Mouse (Mus musculus) cerebellum, adult 2 months (tissue): Measurements from ENCODE around the gene Lrmda.

Experiments
- CTCF ChIP-seq: fragments of 200-500 bp; IDR thresholded peaks from 2 replicates; pipeline ENCODE4 v1.5.1; 2011; ENCODE audit warnings: low read depth, mild to moderate bottlenecking, control low read depth, low read length, moderate library complexity, borderline replicate concordance; ENCODE audit not compliant: insufficient read depth
- POLR2A ChIP-seq: fragments of 200-500 bp; IDR thresholded peaks from 2 replicates; pipeline ENCODE4 v1.6.1; 2011; ENCODE audit warnings: low read length, control low read depth, borderline replicate concordance; ENCODE audit not compliant: insufficient read depth

- TF ChIP-seq CTCF (no peak), POLR2A (no peak)
Measured at GRCm38 (mm10) chr14:22738603-22739002, 719.1 kb downstream of the Lrmda start.
